Mouse (Mus musculus): Measurements from ENCODE around the gene Coro1c. TPM values are rescaled to one million over a fixed set of nuclear protein-coding genes. Genes with fewer than 3 reads are reported as not detected.

Gene Coro1c
- polyA plus RNA-seq, 1 experiment from 2014 or later = 130 TPM

GRCm38 (mm10) chr5:113871903-113872548 lies 36.5 kb downstream of the Coro1c start:
- no peak overlapping the region for H3K4me3 ChIP-seq (ENCODE audit: low read depth, low read length)
- no peak overlapping the region for H3K4me2 ChIP-seq (ENCODE audit: low read depth, low read length)
- peaks cover 3% of the 10 kb centered on the region; the same call in 1 of the 2 replicates for H3K36me3 ChIP-seq (replicated peaks; ENCODE audit: control insufficient read depth, insufficient read depth, low read depth, low read length)
- H3K9me3 ChIP-seq (replicated peaks; ENCODE audit: control insufficient read depth, low read length) = no peaks in the 10 kb centered on the region
- ATAC-seq (replicated peaks; ENCODE audit: insufficient number of reproducible peaks, low FRiP score, low TSS enrichment, low read depth) (no peak), DNase-seq (ENCODE audit: low spot score) (no peak)
- peak overlapping the region; percentile 92 for H3K27ac ChIP-seq (replicated peaks; ENCODE audit: low read depth, low read length)
- H3K27me3 ChIP-seq (ENCODE audit: control insufficient read depth, insufficient read depth, low read length) = no peaks in the 10 kb centered on the region
- no peak overlapping the region for H3K9ac ChIP-seq (replicated peaks; ENCODE audit: low read length)
- 74% methylated on average over 7 of the region's 7 CpGs for WGBS
- H3K4me1 ChIP-seq (ENCODE audit: control insufficient read depth, insufficient read depth, low read length) = peaks cover 23% of the 10 kb centered on the region

- Histone ChIP-seq H3K4me3 (ENCODE audit: low read depth, low read length) (no peak overlapping the region), H3K9me3 (replicated peaks; ENCODE audit: control insufficient read depth, low read length) (no peaks in the 10 kb centered on the region), H3K9ac (replicated peaks; ENCODE audit: low read length) (peak overlapping the region; percentile 37), H3K4me1 (ENCODE audit: control insufficient read depth, insufficient read depth, low read length) (peaks cover 23% of the 10 kb centered on the region), H3K36me3 (replicated peaks; ENCODE audit: control insufficient read depth, insufficient read depth, low read depth, low read length) (no peaks in the 10 kb centered on the region), H3K27me3 (ENCODE audit: control insufficient read depth, insufficient read depth, low read length) (no peaks in the 10 kb centered on the region), H3K27ac (replicated peaks; ENCODE audit: low read depth, low read length) (peak overlapping the region; percentile 41; the same call in 1 of the 2 replicates), H3K4me2 (ENCODE audit: low read depth, low read length) (no peak overlapping the region)
- WGBS = 31% methylated on average over 21 of the region's 21 CpGs
- no peak for ATAC-seq (replicated peaks; ENCODE audit: insufficient number of reproducible peaks, low FRiP score, low TSS enrichment, low read depth)
- DNase-seq (ENCODE audit: low spot score) = no peak
Measured at GRCm38 (mm10) chr5:113870393-113871040, 38.0 kb downstream of the Coro1c start.

GRCm38 (mm10) chr5:113869132-113869531 lies 39.4 kb downstream of the Coro1c start:
- Histone ChIP-seq H3K9ac (replicated peaks; ENCODE audit: low read length) (no peak overlapping the region), H3K4me2 (ENCODE audit: low read depth, low read length) (no peak overlapping the region), H3K4me1 (ENCODE audit: control insufficient read depth, insufficient read depth, low read length) (peaks cover 23% of the 10 kb centered on the region)

GRCm38 (mm10) chr5:113864992-113865391 lies 43.6 kb downstream of the Coro1c start:
- Histone ChIP-seq H3K4me2 (ENCODE audit: low read depth, low read length) (no peak overlapping the region), H3K9me3 (replicated peaks; ENCODE audit: control insufficient read depth, low read length) (no peaks in the 10 kb centered on the region), H3K36me3 (replicated peaks; ENCODE audit: control insufficient read depth, insufficient read depth, low read depth, low read length) (no peaks in the 10 kb centered on the region), H3K27ac (replicated peaks; ENCODE audit: low read depth, low read length) (no peak overlapping the region), H3K4me3 (ENCODE audit: low read depth, low read length) (no peak overlapping the region), H3K9ac (replicated peaks; ENCODE audit: low read length) (no peak overlapping the region), H3K4me1 (ENCODE audit: control insufficient read depth, insufficient read depth, low read length) (peaks cover under 1% of the 10 kb centered on the region; the same call in 1 of the 2 replicates), H3K27me3 (ENCODE audit: control insufficient read depth, insufficient read depth, low read length) (no peaks in the 10 kb centered on the region)
- ATAC-seq (replicated peaks; ENCODE audit: insufficient number of reproducible peaks, low FRiP score, low TSS enrichment, low read depth) = no peak
- DNase-seq (ENCODE audit: low spot score) = no peak
- WGBS = 91% methylated on average over 6 of the region's 6 CpGs

More at GRCm38 (mm10) chr5:113869132-113869531, 39.4 kb downstream of the Coro1c start:
- H3K27me3 ChIP-seq (ENCODE audit: control insufficient read depth, insufficient read depth, low read length) = no peaks in the 10 kb centered on the region
- DNase-seq (ENCODE audit: low spot score) (peak; percentile 42), ATAC-seq (replicated peaks; ENCODE audit: insufficient number of reproducible peaks, low FRiP score, low TSS enrichment, low read depth) (no peak)
- no peak overlapping the region for H3K4me3 ChIP-seq (ENCODE audit: low read depth, low read length)
- H3K9me3 ChIP-seq (replicated peaks; ENCODE audit: control insufficient read depth, low read length) = no peaks in the 10 kb centered on the region
- no peak overlapping the region for H3K27ac ChIP-seq (replicated peaks; ENCODE audit: low read depth, low read length)
- 66% methylated on average over 11 of the region's 11 CpGs for WGBS
- no peaks in the 10 kb centered on the region for H3K36me3 ChIP-seq (replicated peaks; ENCODE audit: control insufficient read depth, insufficient read depth, low read depth, low read length)

GRCm38 (mm10) chr5:113863994-113864393 lies 44.6 kb downstream of the Coro1c start:
- H3K9me3 ChIP-seq (replicated peaks; ENCODE audit: control insufficient read depth, low read length) = no peaks in the 10 kb centered on the region
- H3K27ac ChIP-seq (replicated peaks; ENCODE audit: low read depth, low read length) = no peak overlapping the region
- DNase-seq (ENCODE audit: low spot score) (no peak), ATAC-seq (replicated peaks; ENCODE audit: insufficient number of reproducible peaks, low FRiP score, low TSS enrichment, low read depth) (no peak)
- no peak overlapping the region for H3K9ac ChIP-seq (replicated peaks; ENCODE audit: low read length)
- no peaks in the 10 kb centered on the region for H3K36me3 ChIP-seq (replicated peaks; ENCODE audit: control insufficient read depth, insufficient read depth, low read depth, low read length)
- H3K4me1 ChIP-seq (ENCODE audit: control insufficient read depth, insufficient read depth, low read length) = no peaks in the 10 kb centered on the region; the same call in 1 of the 2 replicates
- no peaks in the 10 kb centered on the region for H3K27me3 ChIP-seq (ENCODE audit: control insufficient read depth, insufficient read depth, low read length)
- 96% methylated on average over 12 of the region's 12 CpGs for WGBS
- H3K4me2 ChIP-seq (ENCODE audit: low read depth, low read length) = no peak overlapping the region
- no peak overlapping the region for H3K4me3 ChIP-seq (ENCODE audit: low read depth, low read length)

GRCm38 (mm10) chr5:113862418-113862817 lies 46.1 kb downstream of the Coro1c start:
- Histone ChIP-seq H3K27ac (replicated peaks; ENCODE audit: low read depth, low read length) (no peak overlapping the region), H3K9me3 (replicated peaks; ENCODE audit: control insufficient read depth, low read length) (no peaks in the 10 kb centered on the region), H3K4me2 (ENCODE audit: low read depth, low read length) (no peak overlapping the region), H3K36me3 (replicated peaks; ENCODE audit: control insufficient read depth, insufficient read depth, low read depth, low read length) (no peaks in the 10 kb centered on the region), H3K27me3 (ENCODE audit: control insufficient read depth, insufficient read depth, low read length) (no peaks in the 10 kb centered on the region), H3K4me3 (ENCODE audit: low read depth, low read length) (no peak overlapping the region), H3K4me1 (ENCODE audit: control insufficient read depth, insufficient read depth, low read length) (no peaks in the 10 kb centered on the region; the same call in 1 of the 2 replicates), H3K9ac (replicated peaks; ENCODE audit: low read length) (no peak overlapping the region)
- ATAC-seq (replicated peaks; ENCODE audit: insufficient number of reproducible peaks, low FRiP score, low TSS enrichment, low read depth) (no peak), DNase-seq (ENCODE audit: low spot score) (no peak)
- 96% methylated on average over 4 of the region's 4 CpGs for WGBS

GRCm38 (mm10) chr5:113861294-113861693 lies 47.3 kb downstream of the Coro1c start:
- Histone ChIP-seq H3K9ac (replicated peaks; ENCODE audit: low read length) (no peak overlapping the region), H3K36me3 (replicated peaks; ENCODE audit: control insufficient read depth, insufficient read depth, low read depth, low read length) (no peaks in the 10 kb centered on the region), H3K4me3 (ENCODE audit: low read depth, low read length) (no peak overlapping the region), H3K27me3 (ENCODE audit: control insufficient read depth, insufficient read depth, low read length) (no peaks in the 10 kb centered on the region), H3K9me3 (replicated peaks; ENCODE audit: control insufficient read depth, low read length) (no peaks in the 10 kb centered on the region), H3K27ac (replicated peaks; ENCODE audit: low read depth, low read length) (no peak overlapping the region), H3K4me2 (ENCODE audit: low read depth, low read length) (no peak overlapping the region), H3K4me1 (ENCODE audit: control insufficient read depth, insufficient read depth, low read length) (no peaks in the 10 kb centered on the region; the same call in none of the 2 replicates)
- no peak for DNase-seq (ENCODE audit: low spot score)
- WGBS = 91% methylated on average over 8 of the region's 8 CpGs
- ATAC-seq (replicated peaks; ENCODE audit: insufficient number of reproducible peaks, low FRiP score, low TSS enrichment, low read depth) = no peak

GRCm38 (mm10) chr5:113858971-113859370 lies 49.6 kb downstream of the Coro1c start:
- no peaks in the 10 kb centered on the region for H3K9me3 ChIP-seq (replicated peaks; ENCODE audit: control insufficient read depth, low read length)
- H3K4me1 ChIP-seq (ENCODE audit: control insufficient read depth, insufficient read depth, low read length) = no peaks in the 10 kb centered on the region; the same call in none of the 2 replicates
- no peak overlapping the region for H3K4me2 ChIP-seq (ENCODE audit: low read depth, low read length)
- WGBS = 28% methylated on average over 5 of the region's 5 CpGs
- H3K9ac ChIP-seq (replicated peaks; ENCODE audit: low read length) = no peak overlapping the region
- DNase-seq (ENCODE audit: low spot score) = no peak
- ATAC-seq (replicated peaks; ENCODE audit: insufficient number of reproducible peaks, low FRiP score, low TSS enrichment, low read depth) = no peak
- no peaks in the 10 kb centered on the region for H3K36me3 ChIP-seq (replicated peaks; ENCODE audit: control insufficient read depth, insufficient read depth, low read depth, low read length)
- no peak overlapping the region for H3K4me3 ChIP-seq (ENCODE audit: low read depth, low read length)
- H3K27ac ChIP-seq (replicated peaks; ENCODE audit: low read depth, low read length) = no peak overlapping the region
- no peaks in the 10 kb centered on the region for H3K27me3 ChIP-seq (ENCODE audit: control insufficient read depth, insufficient read depth, low read length)
